Mouse (Mus musculus): ENCODE data around the gene Npy2r.

- TF ChIP-seq POLR2A (IDR thresholded peaks at IDR 0.05; ENCODE audit: control insufficient read depth, low read depth, low read length) (no peak), CTCF (IDR thresholded peaks at IDR 0.05; ENCODE audit: control insufficient read depth, insufficient read depth, insufficient replicate concordance, low read depth, low read length) (no peak)
Observed at GRCm38 (mm10) chr3:82548753-82549152, 869 bp upstream of the Npy2r start.
